Mouse (Mus musculus) retina, postnatal 7 days (tissue): ENCODE data around the gene Pcsk7.

Experiments used
- DNase-seq: peaks from one replicate; pipeline ENCODE4 v3.0.0-alpha.2; 2012; ENCODE audit warnings: low read depth, low spot score

The Pcsk7 gene

DNA sequence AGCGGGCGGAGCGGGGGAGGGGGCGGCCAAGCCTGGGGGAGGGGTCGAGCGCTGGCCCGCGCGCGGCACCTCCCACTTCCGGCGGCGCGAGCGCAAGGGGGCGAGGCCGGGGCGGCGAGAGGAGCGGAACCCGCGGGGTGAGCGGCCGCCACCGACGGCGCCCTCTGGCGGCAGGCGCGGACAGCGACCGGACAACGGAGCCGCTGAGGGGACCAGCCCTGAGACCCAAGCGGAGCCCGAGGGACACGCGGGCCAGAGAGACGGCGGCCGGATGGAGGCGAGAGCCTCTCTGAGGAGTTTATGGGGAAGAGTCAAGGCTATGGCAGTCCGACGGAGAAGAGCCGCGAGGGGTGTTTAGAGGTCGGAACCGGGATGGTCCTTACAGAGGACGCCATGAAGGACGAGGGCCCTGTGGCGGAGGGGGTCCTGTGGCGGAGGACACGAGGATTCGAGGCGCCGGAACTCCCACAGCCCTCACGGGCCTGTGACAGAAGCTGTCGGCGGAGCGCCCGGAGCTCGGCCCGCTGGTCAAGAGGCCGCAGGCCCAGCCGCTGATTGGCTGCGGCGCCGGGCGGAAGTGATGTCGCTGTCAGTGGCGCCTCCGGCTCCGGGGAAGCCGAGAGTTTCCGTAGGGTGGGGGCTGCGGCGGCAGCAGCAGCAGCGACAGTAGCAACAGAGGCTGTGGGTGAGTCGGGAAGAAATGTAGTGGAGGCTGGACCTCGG, at the start of gene Pcsk7, which contains the start of gene Rnf214:
Gene Pcsk7, plus strand, starts transcription at position 143 of the 723 bp plus-strand sequence.
Gene Rnf214, minus strand, starts transcription at position 557 of the 723 bp plus-strand sequence.
- peak; percentile 84 for DNase-seq

DNA sequence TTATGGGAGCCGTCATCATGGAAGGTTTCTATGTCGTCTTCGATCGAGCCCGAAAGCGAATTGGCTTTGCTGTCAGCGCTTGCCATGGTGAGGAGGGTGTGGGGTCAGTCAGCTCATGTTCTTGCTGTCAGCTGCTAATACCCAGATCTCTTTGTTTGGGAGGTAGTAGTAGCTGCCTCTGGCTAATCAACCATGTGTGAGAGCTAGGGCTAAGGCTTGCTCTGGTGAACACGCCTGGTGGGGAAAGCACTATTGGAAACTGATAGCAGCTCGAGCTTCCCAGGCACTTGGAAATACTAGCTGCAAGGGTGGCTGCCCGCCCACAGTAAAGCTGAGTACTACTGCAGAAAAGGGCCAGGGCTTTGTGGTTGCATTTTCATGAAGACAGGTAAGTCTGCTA, 46.9 kb upstream of the Pcsk7 start:
- DNase-seq: no peak

DNA sequence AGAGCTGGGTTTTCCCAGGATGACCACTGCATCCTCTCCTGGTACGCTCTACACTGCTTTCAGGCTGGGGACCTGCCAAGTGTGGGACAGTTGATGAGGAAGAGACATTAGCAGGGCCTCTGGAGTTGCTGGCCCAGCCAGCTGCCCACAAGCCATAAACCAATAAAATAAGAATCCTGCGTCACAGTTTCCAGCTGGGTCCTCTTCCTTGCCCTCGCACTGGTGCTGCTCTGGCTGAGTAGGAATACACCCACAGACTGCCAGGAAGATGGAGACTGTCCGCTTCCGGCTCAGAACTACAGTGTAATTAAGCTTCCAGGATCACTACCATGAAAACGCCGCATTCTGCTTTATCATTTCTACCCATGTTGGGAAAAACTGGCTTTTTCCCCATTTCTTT, 44.5 kb upstream of the Pcsk7 start:
- DNase-seq: no peak

DNA sequence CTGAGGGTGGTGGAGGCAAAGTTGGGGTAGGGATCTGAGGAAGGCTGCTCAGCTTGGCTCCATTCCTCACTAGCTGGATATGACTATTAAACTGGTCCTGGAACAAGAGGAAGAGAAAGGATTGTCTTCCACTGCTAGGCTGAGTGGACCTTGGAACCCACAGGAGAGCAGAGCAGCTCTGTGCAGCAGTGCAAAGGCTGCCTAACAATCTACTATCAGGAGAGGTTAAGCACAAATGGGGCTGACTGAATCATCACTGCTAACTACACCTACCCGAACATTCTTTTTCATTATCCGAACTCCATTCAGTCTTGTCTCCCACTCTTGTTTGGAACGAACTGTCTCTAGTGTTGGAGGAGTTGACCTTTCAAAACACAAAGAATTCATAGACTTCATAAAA, 37.1 kb upstream of the Pcsk7 start:
- DNase-seq: no peak

DNA sequence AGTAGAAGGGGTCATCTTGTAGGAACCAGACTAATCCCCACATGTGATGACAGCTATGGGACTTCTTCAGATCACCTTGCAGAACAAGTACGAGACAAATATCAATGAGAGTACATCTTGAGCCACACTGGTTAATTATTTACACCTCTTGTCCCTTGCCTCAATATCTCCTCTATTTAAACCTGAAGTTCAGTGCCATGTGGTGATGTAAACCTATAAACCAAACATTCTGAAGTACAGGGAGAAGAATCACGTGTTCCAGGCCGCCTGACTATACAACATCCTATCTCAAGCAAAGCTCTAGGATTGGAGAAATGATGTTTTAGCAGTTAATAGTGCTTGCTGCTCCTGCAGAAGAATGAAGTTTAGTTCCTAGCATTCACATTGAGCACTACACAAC, 36.0 kb upstream of the Pcsk7 start:
- no peak for DNase-seq

DNA sequence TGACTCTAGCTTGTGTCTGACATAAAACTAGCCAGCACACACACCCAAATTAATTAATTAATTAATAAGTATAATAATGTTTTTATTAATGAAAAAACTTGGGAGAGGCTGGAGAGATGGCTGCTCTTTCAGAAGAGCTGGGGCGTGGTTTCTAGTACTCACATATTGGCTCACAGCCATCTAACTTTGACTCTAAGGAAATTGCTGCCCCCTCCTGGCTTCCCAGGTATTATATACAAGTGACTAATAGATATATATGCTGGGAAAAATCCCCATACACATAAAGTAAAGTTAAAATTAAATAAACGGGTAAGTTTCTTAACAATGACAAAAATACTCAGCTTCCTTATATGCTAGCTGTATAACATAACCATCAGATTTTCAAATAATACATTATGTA, 28.4 kb upstream of the Pcsk7 start:
- no peak for DNase-seq

DNA sequence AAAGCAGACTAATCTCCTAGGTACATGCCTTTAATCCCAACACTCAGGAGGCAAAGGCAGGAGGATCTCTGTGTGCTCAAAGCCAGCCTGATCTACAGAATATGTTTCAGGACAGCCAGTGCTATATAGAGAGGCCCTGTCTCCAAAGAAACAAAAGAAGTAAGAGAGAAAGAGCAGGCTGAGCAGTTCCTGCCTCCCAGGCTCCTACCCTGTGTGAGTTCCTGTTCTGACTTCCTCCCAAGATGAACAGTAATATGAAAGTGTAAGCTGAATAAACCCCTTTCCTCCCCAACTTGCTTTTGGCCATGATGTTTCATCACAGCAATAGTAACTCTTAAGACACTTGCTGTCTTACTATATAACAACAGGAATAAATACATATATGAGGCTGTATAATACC, 12.6 kb upstream of the Pcsk7 start:
- no peak for DNase-seq

DNA sequence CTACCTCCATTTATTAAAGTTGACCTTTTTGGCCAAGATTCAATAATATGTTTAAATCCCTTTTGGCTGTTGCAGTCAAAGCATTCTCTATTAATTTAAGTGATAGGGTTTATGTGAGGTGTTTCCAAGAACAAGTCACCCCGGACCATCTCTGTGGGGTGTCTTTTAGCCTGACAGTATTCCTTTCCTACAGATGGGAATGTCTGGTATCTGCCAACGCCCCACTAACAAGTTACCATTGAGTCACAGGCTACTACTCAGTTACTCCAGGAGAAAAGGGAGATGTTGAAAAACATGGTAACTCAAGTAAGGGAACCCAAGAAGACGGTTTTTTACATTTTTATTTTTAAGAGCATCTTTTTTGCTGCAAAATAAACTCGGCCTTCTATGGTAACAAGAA, 1.1 kb upstream of the Pcsk7 start:
- DNase-seq: no peak

DNA sequence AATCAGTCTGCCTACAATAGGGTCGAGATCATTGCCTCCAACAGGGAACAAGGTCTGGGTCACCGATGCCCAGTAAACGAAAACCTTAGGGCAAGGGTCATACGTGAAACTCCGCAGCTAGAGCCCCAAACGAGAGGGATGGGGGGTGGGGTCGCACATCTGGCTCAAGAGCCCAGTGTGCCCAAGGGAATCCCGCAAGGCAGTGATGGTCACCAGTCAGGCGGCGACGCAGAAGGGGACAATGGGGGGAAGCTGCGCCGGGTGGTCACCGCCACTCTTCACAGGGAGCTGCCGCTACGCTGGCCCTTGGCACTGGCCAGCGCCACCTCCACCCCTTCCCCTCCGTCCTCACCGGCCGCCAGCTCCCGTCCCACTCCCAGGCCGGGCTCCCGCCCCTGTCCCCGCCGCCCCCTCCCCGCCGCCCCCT, 473 bp upstream of the Pcsk7 start:
- DNase-seq: no peak

DNA sequence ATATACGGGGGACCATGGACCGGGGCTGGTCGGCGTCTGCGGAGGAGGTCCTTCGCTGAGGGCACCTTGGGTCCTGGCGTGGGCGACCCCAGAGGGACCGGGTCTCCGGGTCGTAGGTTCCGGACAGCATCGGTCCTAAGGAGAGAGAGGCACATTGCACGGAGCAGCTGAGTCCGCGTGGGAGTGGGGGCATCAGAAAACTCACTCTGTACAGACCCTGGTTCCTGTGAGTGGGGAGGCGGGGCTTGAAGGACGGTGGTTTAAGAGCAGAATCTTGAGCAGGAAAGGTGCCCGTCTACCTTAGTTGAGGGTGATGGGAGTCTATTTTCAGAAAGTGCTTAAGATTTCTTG, 756 bp downstream of the Pcsk7 start:
- no peak for DNase-seq

DNA sequence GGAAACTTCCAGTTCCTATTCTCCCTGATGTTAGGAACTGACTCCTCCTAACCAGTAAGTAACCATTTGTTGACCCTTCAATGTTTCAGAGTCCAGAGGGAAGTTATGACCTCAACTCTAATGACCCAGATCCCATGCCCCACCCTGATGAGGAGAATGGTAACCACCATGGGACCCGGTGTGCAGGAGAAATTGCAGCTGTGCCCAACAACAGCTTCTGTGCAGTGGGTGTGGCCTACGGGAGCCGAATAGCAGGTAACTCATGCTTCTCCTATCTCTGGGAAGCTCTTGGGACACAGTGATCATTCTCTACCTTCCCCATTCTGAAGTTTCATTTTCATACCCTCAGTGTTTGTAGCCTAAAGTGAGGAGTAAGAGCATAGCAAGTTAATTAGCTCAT, 4.7 kb downstream of the Pcsk7 start:
- no peak for DNase-seq

DNA sequence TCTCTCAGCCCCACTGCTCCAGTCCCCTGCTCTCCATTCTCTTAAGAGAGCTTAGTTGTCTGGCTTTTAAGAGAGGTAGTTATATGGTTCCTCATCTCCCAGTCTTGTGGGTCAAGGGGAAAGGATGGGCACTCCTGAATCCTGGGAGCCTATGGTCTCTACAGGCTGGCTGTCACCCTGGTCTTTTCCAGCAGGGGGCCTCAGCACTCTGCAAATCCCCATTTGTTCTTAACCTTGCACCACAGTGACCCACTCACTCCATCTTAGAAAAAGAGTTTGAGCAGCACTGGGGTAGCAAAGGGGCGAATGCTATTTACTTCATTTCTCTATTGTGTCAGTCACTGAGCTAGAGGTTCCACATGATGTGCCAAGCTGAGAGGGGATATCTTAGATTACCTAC, 5.4 kb downstream of the Pcsk7 start:
- no peak for DNase-seq

DNA sequence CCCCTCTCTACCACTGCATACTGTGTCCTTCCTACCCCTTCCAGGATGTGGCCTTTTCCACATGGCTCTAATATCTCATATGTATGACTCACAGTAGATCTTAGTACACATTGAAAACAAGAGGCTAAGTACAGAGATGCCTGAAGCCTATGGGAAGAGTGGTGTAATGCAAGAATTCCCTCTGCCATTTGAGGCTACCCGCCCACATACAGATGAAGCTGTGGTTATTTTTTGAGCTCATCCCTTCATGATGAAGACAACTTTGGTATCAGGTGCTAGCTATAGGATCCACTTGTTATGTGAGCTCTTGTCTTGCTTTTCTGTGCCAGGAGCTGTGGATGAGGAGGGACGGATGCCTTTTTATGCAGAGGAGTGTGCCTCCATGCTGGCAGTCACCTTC, 9.4 kb downstream of the Pcsk7 start:
- no peak for DNase-seq

DNA sequence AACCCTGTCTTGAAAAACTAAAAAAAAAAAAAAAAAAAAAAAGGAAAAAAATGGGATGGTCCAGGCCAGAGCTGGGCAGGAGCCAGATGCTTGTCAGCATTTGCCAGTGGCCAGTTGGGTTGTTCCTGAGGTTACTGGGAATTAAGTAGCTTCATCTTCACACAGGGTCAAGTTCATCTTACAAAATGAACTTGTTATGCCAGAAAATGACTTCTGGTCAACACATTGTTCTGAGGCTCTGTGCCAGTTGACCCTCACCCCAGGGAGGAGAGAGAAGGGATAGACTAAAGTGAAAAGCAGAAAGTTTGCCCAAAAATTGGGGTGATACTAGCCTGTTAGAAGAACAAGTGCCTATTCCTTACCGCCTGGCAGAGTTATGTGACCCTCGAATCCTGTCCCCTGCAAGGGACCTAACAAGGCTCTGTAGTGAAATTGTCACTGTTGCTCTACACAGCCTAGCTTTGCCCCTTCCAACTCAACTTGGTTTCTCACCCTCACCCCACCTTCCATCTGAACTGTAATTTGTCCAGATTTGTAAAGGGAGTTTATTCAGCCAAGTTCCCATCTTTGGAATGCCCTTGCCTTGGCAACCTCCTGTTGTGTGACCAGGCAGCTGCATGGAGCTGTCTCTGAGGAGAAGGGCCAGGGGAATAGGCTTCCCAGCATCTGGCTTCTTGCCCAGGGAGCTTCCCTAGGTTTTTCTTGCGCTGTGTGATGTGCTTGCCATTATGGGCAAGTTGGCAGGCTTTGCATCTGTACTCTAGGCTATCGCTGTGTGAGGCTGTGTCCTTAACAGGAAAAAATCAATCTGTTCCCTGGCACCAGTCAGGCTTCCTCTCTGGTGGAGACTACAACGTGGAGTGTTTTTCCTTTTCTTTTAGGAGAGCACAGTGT, 11.0 kb downstream of the Pcsk7 start:
- DNase-seq: no peak

DNA sequence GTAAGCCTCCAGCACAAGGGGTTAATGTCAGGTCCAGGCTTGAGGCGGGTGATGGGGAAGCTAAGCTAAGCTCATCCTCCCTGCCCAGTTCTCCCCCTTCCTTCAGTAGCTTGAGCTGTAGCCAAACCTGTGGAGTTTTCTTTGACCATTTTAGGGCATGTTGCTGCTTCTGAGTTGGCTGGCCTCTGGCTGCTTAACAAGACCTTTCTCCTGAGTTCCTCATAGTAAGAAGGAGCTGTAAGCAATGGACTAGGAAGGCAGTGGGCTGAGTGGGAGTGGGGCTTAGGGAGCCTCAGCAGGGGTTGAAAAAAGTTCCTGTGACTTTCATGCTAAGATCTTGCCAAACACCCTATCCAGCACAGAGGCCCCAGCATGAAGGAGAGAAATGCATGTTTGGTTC, 13.6 kb downstream of the Pcsk7 start:
- DNase-seq: no peak

DNA sequence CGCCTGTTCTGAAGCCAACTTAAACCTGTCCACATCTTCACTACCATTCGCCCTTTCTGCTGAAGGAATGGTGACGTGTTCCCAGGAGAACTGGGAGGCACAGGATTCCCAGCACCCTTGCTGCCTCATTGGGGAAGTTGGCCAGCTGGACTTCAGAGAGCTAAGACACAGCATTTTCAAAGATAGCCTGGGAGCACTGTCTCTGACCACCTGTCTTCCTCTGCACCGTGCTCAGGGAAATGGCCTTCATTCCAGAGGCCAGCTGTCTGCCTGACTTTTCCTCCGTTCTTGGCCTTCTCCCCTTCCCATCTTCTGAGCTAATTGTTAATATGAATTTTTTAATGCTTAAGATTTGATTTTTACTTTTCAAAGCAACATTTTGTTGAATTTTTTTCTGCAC, 23.0 kb downstream of the Pcsk7 start:
- no peak for DNase-seq

DNA sequence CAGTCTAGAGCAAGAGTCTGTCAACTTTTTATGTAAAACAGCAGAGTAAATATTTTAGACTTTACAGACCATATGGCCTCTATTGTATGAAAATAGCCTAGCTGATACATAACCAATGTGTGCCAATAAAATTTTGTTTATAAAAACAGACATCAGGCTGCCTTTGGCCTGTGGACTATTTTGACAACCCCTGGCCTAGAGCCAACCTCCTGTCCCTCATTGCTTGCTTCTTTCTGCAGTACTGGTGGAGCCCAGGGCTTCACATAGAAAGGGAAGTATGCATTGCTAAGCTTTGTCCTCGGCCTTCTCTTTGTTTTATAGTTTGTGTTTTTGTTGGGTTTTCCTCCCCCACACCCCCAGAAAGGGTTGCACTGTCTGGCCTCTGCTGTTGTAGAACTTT, 25.7 kb downstream of the Pcsk7 start:
- DNase-seq: no peak

DNA sequence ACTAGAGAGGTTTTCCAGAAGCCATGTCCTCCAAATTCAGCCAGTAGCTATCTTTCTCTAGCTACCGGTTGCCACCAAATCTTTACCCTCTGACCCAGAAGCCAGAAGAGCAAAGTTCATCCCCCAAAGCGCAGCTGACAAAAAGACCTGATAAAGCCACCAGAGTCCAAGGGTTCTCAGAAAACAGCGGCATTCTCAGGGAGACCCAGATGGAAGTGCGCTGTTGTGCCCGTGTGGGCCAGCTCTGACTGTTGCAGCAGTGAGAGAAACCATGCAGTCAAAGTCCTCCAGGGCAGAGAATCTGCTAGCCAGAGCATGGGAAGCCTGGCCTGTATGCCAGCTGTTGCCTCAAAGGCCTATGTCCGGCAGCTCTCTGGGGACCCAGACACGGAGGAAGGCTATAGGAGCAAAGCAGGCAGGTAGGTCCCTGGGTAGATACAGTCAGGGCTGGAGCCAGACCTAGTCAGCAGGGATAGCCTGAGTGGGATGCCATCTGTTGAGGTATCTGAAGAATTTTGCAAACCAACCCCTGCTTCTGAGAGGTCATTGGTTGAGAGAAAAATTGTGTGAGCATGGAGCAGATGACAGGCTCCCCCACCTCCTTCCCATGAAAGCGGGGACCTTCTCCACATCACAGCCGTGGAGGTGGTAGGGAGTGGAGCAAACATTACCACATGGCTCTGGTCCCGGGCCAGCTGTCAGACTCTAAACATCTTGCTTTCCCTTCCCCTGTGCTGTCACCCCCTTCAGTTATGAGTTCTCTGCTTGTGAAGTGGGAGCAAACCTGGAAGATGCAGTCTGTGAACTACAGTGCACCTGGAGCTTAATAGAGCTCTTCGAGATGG, 26.5 kb downstream of the Pcsk7 start:
- DNase-seq: no peak

DNA sequence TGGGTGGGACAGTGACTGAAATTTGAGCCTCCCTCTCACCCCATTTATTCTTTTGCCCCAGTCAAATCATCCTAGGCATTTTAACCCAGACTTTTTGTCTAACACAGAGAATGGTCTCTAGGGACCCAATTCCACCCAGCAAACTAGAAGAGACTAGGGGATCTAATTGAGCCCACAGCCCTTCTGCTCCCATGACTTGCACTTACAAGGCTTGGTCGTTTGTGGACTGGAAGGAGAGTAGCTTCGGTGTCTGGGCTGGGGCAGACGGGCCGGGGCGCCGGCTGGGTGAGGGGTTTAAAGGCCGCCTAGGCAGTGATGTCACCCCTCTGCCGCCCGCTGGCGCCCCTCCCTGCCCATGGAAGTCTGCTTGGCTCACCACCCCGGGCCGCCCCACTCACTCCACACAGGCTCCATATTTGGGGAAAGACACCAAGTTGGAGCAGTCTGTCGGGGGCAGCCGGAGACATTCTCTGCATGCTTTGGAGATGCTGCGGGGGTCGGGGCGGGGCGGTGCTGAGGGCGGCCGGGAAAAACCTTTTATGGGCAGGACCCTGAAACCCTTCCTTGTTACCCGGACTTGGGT, 29.4 kb downstream of the Pcsk7 start, which contains the start of gene Tagln:
Gene Tagln, minus strand, starts transcription at position 431 of the 583 bp plus-strand sequence.
- DNase-seq: no peak

DNA sequence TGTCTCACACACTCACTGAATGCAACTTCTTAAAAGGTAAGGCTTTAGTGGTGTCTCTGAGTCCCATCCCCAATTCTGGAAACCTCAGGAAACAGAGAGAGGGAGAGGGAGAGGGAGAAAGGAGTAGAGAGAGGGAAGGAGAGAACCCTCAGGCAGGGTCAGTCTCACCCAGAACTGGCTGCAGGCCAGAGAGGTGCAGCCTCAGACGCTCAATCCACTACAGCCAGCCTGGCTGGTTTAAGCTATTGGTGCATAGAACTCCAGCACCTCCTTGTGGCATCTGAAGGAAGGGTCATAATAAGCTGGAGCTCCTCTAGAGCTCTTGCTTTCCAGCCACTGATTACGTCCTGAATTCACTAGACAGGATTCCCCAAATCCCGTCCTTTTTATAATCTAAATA, 30.6 kb downstream of the Pcsk7 start:
- DNase-seq: peak; percentile 51

DNA sequence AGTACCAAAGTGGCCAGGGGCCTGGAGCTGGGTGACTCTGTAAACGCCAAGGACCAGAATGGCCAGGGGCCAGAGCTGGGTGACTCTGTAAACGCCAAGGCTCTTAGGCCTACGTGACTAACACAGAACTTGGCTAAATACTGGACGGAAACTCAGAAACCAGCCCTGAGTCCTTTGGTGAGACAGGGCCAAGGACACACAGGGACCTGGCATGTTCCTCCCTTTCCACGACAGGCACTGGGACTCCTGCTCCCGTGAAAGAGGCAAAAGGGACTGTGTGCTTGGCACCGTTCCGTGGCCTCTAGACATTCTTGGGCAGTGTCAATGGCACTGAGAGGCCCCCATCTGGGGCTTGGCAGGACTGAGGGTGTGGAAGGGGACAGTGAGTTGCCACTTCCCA, 31.8 kb downstream of the Pcsk7 start:
- DNase-seq: no peak
